Mouse (Mus musculus) liver, embryonic 13.5 days (tissue): Measurements from ENCODE around the gene Mpdu1. TPM values are rescaled to one million over a fixed set of nuclear protein-coding genes. Genes with fewer than 3 reads are reported as not detected.

Experiments used
- ATAC-seq: fragments of 200-750 bp; cut with Nextera tagmentation; 2 replicates; pipeline ENCODE4 v1.8.0; 2017; ENCODE audit warnings: low read depth, mild to moderate bottlenecking, moderate number of reproducible peaks, moderate library complexity
- DNase-seq: peaks from one replicate; pipeline ENCODE4 v3.0.0; 2022
- H3K27ac ChIP-seq: fragments of 300-500 bp; sonication (generic); 2 replicates; pipeline ENCODE4 v1.5.1; 2015; ENCODE audit warnings: moderate library complexity, mild to moderate bottlenecking, inconsistent platforms
- H3K27me3 ChIP-seq: fragments of 300-500 bp; sonication (generic); 2 replicates; pipeline ENCODE4 v1.6.1; 2015; ENCODE audit warnings: mild to moderate bottlenecking, inconsistent platforms
- H3K36me3 ChIP-seq: fragments of 300-500 bp; sonication (generic); 2 replicates; pipeline ENCODE4 v1.6.1; 2015; ENCODE audit warnings: mild to moderate bottlenecking, inconsistent platforms
- H3K4me1 ChIP-seq: fragments of 300-500 bp; sonication (generic); replicated peaks from 2 replicates; pipeline ENCODE4 v1.6.1; 2015; ENCODE audit warnings: inconsistent platforms
- H3K4me2 ChIP-seq: fragments of 300-500 bp; sonication (generic); 2 replicates; pipeline ENCODE4 v1.6.1; 2015; ENCODE audit warnings: inconsistent platforms, mild to moderate bottlenecking, moderate library complexity
- H3K4me3 ChIP-seq: fragments of 300-500 bp; sonication (generic); replicated peaks from 2 replicates; pipeline ENCODE4 v1.5.1; 2015; ENCODE audit warnings: mild to moderate bottlenecking, inconsistent platforms
- H3K9ac ChIP-seq: fragments of 300-500 bp; sonication (generic); 2 replicates; pipeline ENCODE4 v1.6.1; 2015; ENCODE audit warnings: mild to moderate bottlenecking, inconsistent platforms
- H3K9me3 ChIP-seq: fragments of 300-500 bp; sonication (generic); replicated peaks from 2 replicates; pipeline ENCODE4 v1.6.1; 2016; ENCODE audit warnings: inconsistent platforms
- WGBS: fragments of 180-500 bp; shearing (Covaris S2); methylation state at CpG from one replicate; pipeline ENCODE4 v1.1.7; 2015; ENCODE audit not compliant: insufficient replicate concordance; 5-methylcytosine and 5-hydroxymethylcytosine counted together
- polyA plus RNA-seq: library from polyadenylated mRNA; unstranded; fragments of >200 nt; fragmentation: Nextera tagmentation; extraction: Ambion mirVana; gene quantifications from 2 replicates; pipeline ENCODE4 v1.2.1, GENCODE M21; 2015

Mpdu1 gene
- polyA plus RNA-seq, 1 experiment from 2014 or later, result 39.2 TPM

DNA sequence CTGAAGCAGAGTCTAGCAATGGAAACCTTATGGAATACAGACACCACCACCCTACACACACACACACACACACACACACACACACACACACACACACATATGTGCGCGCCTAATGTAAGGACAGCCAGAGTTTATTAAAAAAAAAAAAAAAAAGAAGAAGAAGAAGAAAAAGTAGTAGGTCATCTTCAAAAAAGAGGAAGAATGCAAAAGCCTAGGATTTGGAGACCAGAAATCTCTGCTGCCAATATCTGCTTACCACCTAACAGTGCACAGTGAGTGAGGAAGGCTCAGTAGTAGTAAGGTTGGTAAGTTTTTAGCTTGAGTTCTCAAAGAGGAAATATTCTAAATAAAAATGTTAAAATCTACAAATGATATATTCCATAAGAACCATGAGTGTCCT is 16.7 kb upstream of the Mpdu1 start:
- DNase-seq, result no peak
- Histone ChIP-seq H3K4me2 (0 out of 2 replicates have a peak overlapping the region, but pooled peaks have one; percentile 1), H3K4me3 (no peak overlapping the region), H3K36me3 (peaks cover 60% of the 10 kb centered on the region), H3K27me3 (no peaks in the 10 kb centered on the region), H3K4me1 (peaks cover 55% of the 10 kb centered on the region), H3K9me3 (no peaks in the 10 kb centered on the region), H3K9ac (no peak overlapping the region), H3K27ac (no peak overlapping the region)
- no peak for ATAC-seq
- WGBS, result 84% methylated on average over 2 of the region's 2 CpGs

DNA sequence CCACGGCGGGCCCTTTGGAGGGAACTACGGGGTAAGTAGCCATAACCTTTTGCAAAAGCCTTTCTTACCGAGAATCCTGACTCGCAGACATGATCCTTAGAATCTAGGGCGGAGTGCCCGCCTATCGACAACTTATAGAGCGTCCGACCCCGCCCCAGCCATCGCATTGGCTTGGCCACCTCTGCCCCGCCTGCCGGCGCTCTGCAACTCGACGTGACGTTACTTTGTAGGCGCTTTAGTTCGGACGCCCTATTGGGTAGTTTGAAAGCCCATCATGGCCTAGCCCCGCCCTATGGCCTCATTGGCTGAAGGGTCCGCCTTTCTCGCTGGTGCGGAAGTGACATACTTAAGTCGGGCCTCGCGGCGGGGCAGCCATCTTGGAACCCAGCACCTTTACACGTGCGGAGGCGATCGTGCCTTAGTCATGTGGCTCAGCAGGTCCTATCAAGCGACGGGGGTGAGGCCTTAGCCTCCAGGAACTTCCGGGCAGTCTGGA is 9.8 kb upstream of the Mpdu1 start, which contains the start of gene Eif4a1:
Gene Eif4a1 (minus strand): TSS at position 213 of the 496 bp plus-strand sequence.
- DNase-seq (peak; percentile 100), ATAC-seq (peak; percentile 95)
- Histone ChIP-seq H3K9me3 (no peaks in the 10 kb centered on the region), H3K36me3 (peaks cover 83% of the 10 kb centered on the region), H3K4me2 (peak within 1 kb of the TSS; percentile 95), H3K9ac (peak within 1 kb of the TSS; percentile 98), H3K4me1 (peaks cover 63% of the 10 kb centered on the region), H3K4me3 (peak within 1 kb of the TSS; percentile 91), H3K27me3 (no peaks in the 10 kb centered on the region), H3K27ac (peak within 1 kb of the TSS; percentile 98)
- WGBS, result under 1% methylated on average over 36 of the region's 36 CpGs

DNA sequence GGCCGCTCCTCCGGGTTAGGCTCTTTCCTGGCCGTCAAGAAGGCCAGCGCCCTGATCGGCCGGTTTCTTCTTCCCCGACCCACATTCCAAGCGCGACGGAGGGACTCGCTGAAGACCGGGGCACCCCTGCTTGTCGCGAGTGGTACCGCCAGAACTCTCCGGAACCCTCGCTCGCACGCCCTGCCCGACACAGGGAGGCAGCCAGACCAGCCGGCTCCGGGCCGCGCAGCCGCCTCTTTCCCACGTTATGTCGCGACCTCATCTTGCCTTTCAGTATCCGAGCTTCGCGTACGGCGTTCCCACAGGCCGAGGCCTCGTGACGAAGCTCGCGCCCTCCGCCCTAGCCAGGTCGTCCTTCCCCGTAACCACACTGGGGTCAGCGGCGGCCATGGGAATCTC is 9.3 kb upstream of the Mpdu1 start:
- WGBS, result under 1% methylated on average over 43 of the region's 43 CpGs
- Histone ChIP-seq H3K36me3 (peaks cover 82% of the 10 kb centered on the region), H3K9ac (peak overlapping the region; percentile 98), H3K27me3 (no peaks in the 10 kb centered on the region), H3K4me1 (peaks cover 63% of the 10 kb centered on the region), H3K4me3 (peak overlapping the region; percentile 91), H3K4me2 (peak overlapping the region; percentile 95), H3K27ac (peak overlapping the region; percentile 98), H3K9me3 (no peaks in the 10 kb centered on the region)
- DNase-seq, result no peak
- no peak; the same call in 1 of the 2 replicates for ATAC-seq

DNA sequence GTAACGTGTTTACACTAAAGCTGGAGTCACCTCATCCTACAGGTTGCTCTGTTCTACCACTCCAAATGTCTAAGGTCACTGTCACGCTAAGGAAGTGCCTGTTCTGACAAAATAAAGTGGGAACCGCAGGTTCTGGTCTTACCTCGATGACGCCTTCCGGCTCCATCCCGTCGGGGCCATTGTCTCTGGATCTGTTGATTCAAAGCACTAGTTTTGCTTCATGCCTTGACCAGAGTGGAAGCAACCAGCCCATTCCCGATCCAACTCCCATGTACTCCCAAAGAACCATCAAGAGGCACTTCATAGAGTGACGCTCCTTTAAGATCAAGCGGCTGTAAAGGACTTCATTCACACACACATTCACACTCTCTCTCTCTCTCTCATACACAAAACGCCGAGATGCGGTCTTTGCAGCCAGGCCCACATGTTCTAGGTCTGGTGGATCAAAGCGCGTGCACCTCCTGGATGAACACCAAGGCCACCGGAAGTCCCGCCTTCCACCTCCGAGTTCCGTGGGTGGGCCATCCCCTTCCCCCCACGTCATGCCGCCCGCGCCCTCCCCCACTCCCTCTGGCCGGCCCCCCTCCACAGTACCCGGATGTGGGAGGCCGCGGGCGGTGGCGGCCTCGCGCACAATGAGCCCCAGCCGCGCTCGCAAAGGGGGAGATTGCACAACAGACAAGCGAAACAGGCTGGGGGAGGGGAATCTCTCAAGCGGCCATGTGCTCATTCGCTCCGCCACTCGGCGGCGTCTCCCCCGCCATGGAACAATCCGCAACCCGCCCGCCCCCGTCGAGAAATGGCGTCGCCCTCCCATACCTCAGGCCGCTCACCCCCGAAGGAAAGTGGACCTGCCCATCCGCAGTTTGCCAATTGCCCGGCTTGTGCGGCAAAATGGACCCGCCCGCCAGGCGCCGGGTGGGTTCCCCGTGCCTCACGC is 8.6 kb upstream of the Mpdu1 start:
- H3K27me3 ChIP-seq, result no peaks in the 10 kb centered on the region
- peak overlapping the region; percentile 91 for H3K4me3 ChIP-seq
- H3K4me1 ChIP-seq, result peaks cover 69% of the 10 kb centered on the region
- peak; percentile 63 for ATAC-seq
- WGBS, result under 1% methylated on average over 59 of the region's 61 CpGs
- peak overlapping the region; percentile 98 for H3K9ac ChIP-seq
- H3K9me3 ChIP-seq, result no peaks in the 10 kb centered on the region
- peak overlapping the region; percentile 95 for H3K4me2 ChIP-seq
- H3K27ac ChIP-seq, result peak overlapping the region; percentile 98
- H3K36me3 ChIP-seq, result peaks cover 82% of the 10 kb centered on the region
- peak; percentile 86 for DNase-seq

DNA sequence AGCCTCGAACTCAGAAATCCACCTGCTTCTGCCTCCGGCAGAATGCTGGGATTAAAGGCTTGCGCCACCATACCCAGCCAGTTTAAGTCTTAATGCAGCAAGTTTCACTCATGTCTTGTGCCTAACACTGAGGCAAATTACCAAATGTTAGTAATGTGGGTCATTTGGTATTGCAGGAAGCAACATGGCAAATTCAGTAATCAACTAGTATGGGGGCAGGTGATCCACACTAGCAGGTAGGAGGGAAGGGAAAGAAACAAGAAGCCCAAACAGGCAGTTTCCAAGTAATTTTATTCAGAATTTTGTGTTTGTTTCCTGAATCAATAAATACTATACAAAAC is 4.2 kb upstream of the Mpdu1 start:
- Histone ChIP-seq H3K27ac (peak overlapping the region; percentile 96; the same call in 1 of the 2 replicates), H3K4me2 (no peak overlapping the region), H3K4me3 (no peak overlapping the region), H3K27me3 (no peaks in the 10 kb centered on the region), H3K9ac (no peak overlapping the region), H3K36me3 (peaks cover 76% of the 10 kb centered on the region), H3K9me3 (no peaks in the 10 kb centered on the region), H3K4me1 (peaks cover 71% of the 10 kb centered on the region)
- ATAC-seq (no peak), DNase-seq (no peak)
- WGBS, result 76% methylated on average over 3 of the region's 3 CpGs

DNA sequence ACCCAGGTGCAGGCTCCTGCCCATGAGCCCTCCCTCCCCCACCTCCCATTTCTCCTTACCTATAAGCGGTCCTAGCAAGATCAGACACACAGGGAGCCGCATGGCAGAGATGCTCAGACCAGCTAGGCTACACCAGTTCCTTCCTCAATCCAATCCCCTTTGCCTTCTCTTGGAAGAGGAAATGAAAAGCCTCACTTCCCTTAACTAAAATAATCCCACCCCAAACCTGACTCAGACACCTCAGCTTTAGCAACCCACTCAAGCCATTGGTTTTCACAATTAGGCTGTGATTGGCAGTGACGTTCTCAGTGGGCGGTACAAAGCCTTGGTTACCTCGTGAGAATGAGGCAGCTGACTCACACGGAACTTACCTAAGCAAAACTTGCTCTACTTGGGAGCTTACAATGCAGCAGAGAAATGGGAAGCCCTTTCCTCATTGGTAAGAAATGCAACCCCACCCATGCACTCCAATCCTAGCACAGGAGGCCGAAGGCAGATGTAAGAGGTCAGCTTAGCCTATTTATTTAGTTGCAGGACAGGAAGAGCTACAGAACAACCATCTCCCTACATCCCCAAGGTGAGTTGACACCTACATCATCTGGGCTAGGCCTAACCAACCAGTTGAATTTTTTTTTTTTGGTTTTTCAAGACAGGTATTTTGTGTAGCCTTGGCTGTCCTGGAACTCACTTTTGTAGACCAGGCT is 3.7 kb upstream of the Mpdu1 start, which contains the start of gene Cd68:
Gene Cd68 (minus strand): TSS at position 193 of the 704 bp plus-strand sequence.
- Histone ChIP-seq H3K27me3 (no peaks in the 10 kb centered on the region), H3K9me3 (no peaks in the 10 kb centered on the region), H3K4me3 (0 out of 2 replicates have a peak within 1 kb of the TSS, but pooled peaks have one; percentile 0), H3K27ac (peak within 1 kb of the TSS; percentile 96), H3K36me3 (peaks cover 76% of the 10 kb centered on the region), H3K4me2 (0 out of 2 replicates have a peak within 1 kb of the TSS, but pooled peaks have one; percentile 13), H3K9ac (no peak within 1 kb of the TSS), H3K4me1 (peaks cover 76% of the 10 kb centered on the region)
- DNase-seq (peak; percentile 50), ATAC-seq (no peak)
- 25% methylated on average over 7 of the region's 7 CpGs for WGBS

DNA sequence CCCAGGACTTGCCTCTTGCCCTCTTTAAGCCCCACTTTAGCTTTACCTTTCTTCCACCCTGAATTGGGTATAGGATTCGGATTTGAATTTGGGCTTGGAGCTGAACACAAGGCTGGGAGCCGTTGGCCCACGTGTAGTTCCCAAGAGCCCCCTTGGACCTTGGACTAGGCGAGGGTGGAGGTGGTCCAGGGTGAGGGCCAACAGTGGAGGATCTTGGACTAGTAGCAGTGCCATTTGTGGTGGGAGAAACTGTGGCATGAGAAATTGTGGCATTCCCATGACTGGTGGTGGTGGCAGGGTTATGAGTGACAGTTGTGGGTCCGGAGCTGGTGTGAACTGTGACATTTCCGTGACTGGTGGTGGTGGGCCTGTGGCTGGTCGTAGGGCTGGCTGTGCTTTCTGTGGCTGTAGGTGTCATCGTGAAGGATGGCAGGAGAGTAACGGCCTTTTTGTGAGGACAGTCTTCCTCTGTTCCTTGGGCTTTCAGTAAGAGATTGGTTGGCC is 3.1 kb upstream of the Mpdu1 start:
- H3K27me3 ChIP-seq, result no peaks in the 10 kb centered on the region
- no peak for DNase-seq
- H3K4me2 ChIP-seq, result 0 out of 2 replicates have a peak overlapping the region, but pooled peaks have one; percentile 13
- peaks cover 71% of the 10 kb centered on the region for H3K36me3 ChIP-seq
- 0 out of 2 replicates have a peak overlapping the region, but pooled peaks have one; percentile 0 for H3K4me3 ChIP-seq
- no peaks in the 10 kb centered on the region for H3K9me3 ChIP-seq
- no peak overlapping the region for H3K9ac ChIP-seq
- H3K4me1 ChIP-seq, result peaks cover 77% of the 10 kb centered on the region
- H3K27ac ChIP-seq, result peak overlapping the region; percentile 96
- no peak for ATAC-seq
- 64% methylated on average over 9 of the region's 9 CpGs for WGBS

DNA sequence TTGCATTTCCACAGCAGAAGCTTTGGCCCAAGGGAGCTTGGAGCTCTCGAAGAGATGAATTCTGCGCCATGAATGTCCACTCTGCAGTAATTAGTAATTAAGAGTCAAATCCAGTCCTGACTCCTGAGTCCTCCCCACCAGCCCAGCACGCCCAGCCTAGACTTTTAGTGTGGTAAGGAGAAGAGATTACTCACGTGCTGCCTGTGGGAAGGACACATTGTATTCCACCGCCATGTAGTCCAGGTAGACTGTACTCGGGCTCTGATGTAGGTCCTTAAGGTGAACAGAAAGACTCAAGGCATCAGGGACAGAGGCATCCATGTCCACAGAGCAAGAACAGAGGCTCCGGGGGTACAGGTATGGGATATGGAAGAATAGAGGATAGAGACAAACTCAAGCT is 2.4 kb upstream of the Mpdu1 start:
- no peaks in the 10 kb centered on the region for H3K27me3 ChIP-seq
- H3K4me1 ChIP-seq, result peaks cover 77% of the 10 kb centered on the region
- 87% methylated on average over 7 of the region's 7 CpGs for WGBS
- DNase-seq (no peak), ATAC-seq (no peak)
- 0 out of 2 replicates have a peak overlapping the region, but pooled peaks have one; percentile 13 for H3K4me2 ChIP-seq
- peaks cover 66% of the 10 kb centered on the region for H3K36me3 ChIP-seq
- peak overlapping the region; percentile 96; the same call in 1 of the 2 replicates for H3K27ac ChIP-seq
- no peaks in the 10 kb centered on the region for H3K9me3 ChIP-seq
- H3K9ac ChIP-seq, result no peak overlapping the region
- no peak overlapping the region for H3K4me3 ChIP-seq

DNA sequence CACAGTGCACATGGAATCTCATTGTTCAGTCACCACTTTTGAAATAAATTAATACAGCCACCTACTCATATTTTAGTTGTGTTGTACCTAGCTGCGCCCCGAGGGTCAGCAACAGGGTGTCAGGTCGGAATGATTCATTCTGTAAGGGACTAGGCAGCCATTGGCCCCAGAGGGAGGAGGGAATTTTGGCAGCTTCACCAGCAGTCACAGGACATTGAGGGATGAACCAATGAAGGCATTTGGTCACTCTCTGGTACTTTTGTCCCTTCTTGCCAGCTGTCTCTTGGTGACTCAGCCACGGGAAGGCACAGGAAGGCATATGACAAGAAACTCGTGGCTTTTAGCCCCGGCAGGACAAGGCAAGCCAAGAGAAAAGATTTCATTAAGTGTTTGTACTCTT is 1.4 kb upstream of the Mpdu1 start:
- Histone ChIP-seq H3K9me3 (no peaks in the 10 kb centered on the region), H3K9ac (peak overlapping the region; percentile 79), H3K36me3 (peaks cover 64% of the 10 kb centered on the region), H3K4me1 (peaks cover 66% of the 10 kb centered on the region), H3K4me3 (peak overlapping the region; percentile 68; the same call in 1 of the 2 replicates), H3K27ac (peak overlapping the region; percentile 96), H3K4me2 (peak overlapping the region; percentile 84), H3K27me3 (no peaks in the 10 kb centered on the region)
- DNase-seq, result no peak
- no peak for ATAC-seq
- WGBS, result 69% methylated on average over 6 of the region's 6 CpGs

DNA sequence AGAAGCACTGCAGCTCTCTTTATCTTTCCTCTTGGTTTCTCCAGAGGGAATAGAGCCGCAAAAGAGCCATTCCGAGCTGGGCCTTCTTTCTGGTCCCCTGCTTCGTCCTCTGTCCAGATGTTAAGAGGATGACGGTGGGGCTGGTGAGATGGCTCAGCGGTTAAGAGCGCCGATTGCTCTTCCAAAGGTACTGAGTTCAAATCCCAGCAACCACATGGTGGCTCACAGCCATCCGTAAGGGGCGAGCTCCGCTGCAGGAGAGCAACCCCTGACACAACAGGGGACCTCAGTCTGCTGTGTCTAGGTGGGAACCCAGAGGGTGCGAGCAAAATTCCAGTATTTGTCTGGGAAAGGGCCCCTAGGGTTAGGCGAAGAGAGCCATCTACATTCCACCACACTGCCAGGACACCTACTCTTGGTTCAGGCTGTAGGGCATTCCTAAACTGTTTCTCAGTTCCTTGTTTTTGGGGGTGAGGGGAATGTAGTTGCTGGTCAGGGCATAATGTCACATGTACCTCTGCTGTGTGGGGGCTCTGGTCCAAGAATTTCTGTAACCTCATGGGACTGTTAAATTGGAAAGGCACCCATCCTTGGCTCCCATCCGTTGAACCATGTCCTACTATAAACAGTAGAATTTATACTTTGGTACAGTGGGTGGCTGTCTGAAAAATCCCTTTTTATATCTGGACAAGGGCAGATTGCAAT is 677 bp upstream of the Mpdu1 start:
- WGBS, result 57% methylated on average over 13 of the region's 13 CpGs
- no peak for ATAC-seq
- H3K9ac ChIP-seq, result peak overlapping the region; percentile 79
- H3K4me1 ChIP-seq, result peaks cover 63% of the 10 kb centered on the region
- H3K4me3 ChIP-seq, result peak overlapping the region; percentile 68
- no peaks in the 10 kb centered on the region for H3K27me3 ChIP-seq
- H3K9me3 ChIP-seq, result no peaks in the 10 kb centered on the region
- no peak for DNase-seq
- peaks cover 64% of the 10 kb centered on the region for H3K36me3 ChIP-seq
- peak overlapping the region; percentile 84 for H3K4me2 ChIP-seq
- peak overlapping the region; percentile 96 for H3K27ac ChIP-seq
